Mouse (Mus musculus): ENCODE data around the gene Banp. TPM values are rescaled to one million over a fixed set of nuclear protein-coding genes. Genes with fewer than 3 reads are reported as not detected.

The Banp gene
- total and polyA plus RNA-seq, 3 experiments: 14.9 to 34.2 (median 25.7) TPM

GRCm38 (mm10) chr8:121998631-121999030, 49.1 kb downstream of the Banp start:
- in situ Hi-C loops (cut with MboI; ENCODE audit: low pct_ligation_motif_present, low pct_unique_long_range_greater_than_20kb, low sequenced_read_pairs): no loop called here
- DNase-seq (ENCODE audit: extremely low read depth): no peak
- dilution Hi-C loops (cut with MboI; ENCODE audit: extremely low pct_ligation_motif_present, extremely low pct_unique_long_range_greater_than_20kb, low sequenced_read_pairs): no loop called here
- Histone ChIP-seq H3K4me3 (replicated peaks in 1 of 3; ENCODE audit: low read depth in 2 of 3, low read length in 2 of 3, poor library complexity in 1 of 3) (no peak overlapping the region), H3K9ac (ENCODE audit: insufficient read depth, low read depth) (no peak overlapping the region), H3K27ac (ENCODE audit: insufficient read depth, low read depth) (no peak overlapping the region), H3K27me3 (replicated peaks) (no peaks in the 10 kb centered on the region), H3K4me1 (ENCODE audit: control insufficient read depth in 1 of 2, insufficient read depth in 2 of 2) (peaks cover 0 to 4% of the 10 kb centered on the region in 2 experiments; a peak in 1 of 4 replicates), H3K4me2 (ENCODE audit: insufficient read depth, low read depth, poor library complexity, severe bottlenecking) (no peak overlapping the region), H3K9me3 (replicated peaks; ENCODE audit: low read length) (no peaks in the 10 kb centered on the region), H3K79me2 (replicated peaks; ENCODE audit: control insufficient read depth, extremely low read depth, insufficient read depth, poor library complexity, severe bottlenecking) (no peaks in the 10 kb centered on the region), H3K36me3 (replicated peaks in 1 of 2; ENCODE audit: control insufficient read depth in 1 of 2, insufficient read depth in 1 of 2, low read length in 1 of 2) (peaks cover 74 to 97% of the 10 kb centered on the region in 2 experiments)
- TF ChIP-seq CHD2 (IDR thresholded peaks at IDR 0.05; ENCODE audit: low read length) (no peak), MEF2A (IDR thresholded peaks at IDR 0.05; ENCODE audit: borderline replicate concordance, low read depth, low read length) (no peak), ZMIZ1 (IDR thresholded peaks at IDR 0.05; ENCODE audit: low read depth, low read length) (no peak), USF1 (IDR thresholded peaks at IDR 0.05; ENCODE audit: low read depth, low read length) (no peak), RCOR1 (conservative IDR thresholded peaks at IDR 0.05; ENCODE audit: low read depth, low read length) (no peak), JUND (conservative IDR thresholded peaks at IDR 0.05; ENCODE audit: low read depth, low read length) (no peak), UBTF (IDR thresholded peaks at IDR 0.05; ENCODE audit: low read depth, low read length) (no peak), HCFC1 (IDR thresholded peaks at IDR 0.05; ENCODE audit: low read depth, low read length) (no peak), IRF4 (IDR thresholded peaks at IDR 0.05; ENCODE audit: low read depth, low read length) (no peak), E2F4 (IDR thresholded peaks at IDR 0.05; ENCODE audit: insufficient replicate concordance, low read depth, low read length) (no peak), TBP (conservative IDR thresholded peaks at IDR 0.05; ENCODE audit: low read depth, low read length) (no peak), POLR2AphosphoS2 (IDR thresholded peaks at IDR 0.05; ENCODE audit: low read depth, low read length) (no peak), CTCF (conservative IDR thresholded peaks at IDR 0.05 in 1 of 2, IDR thresholded peaks at IDR 0.05 in 1 of 2; ENCODE audit: low read depth in 2 of 2, low read length in 2 of 2) (no peak), GABPA (IDR thresholded peaks at IDR 0.05; ENCODE audit: insufficient replicate concordance, low read depth, low read length) (no peak), SMC3 (IDR thresholded peaks at IDR 0.05; ENCODE audit: low read depth, low read length) (no peak)

GRCm38 (mm10) chr8:121999211-121999610, 49.7 kb downstream of the Banp start:
- H3K27me3 ChIP-seq (replicated peaks): no peaks in the 10 kb centered on the region
- no peaks in the 10 kb centered on the region for H3K9me3 ChIP-seq (replicated peaks; ENCODE audit: low read length)
- no peak for TF ChIP-seq BHLHE40 (IDR thresholded peaks at IDR 0.05; ENCODE audit: low read depth, low read length)
- TF ChIP-seq CTCF (conservative IDR thresholded peaks at IDR 0.05 in 1 of 2, IDR thresholded peaks at IDR 0.05 in 1 of 2; ENCODE audit: low read depth in 2 of 2, low read length in 2 of 2): 0 out of 4 replicates have a peak, but pooled peaks of 1 of the 2 experiments have one; percentile 4
- H3K27ac ChIP-seq (ENCODE audit: insufficient read depth, low read depth): no peak overlapping the region
- in situ Hi-C loops (cut with MboI; ENCODE audit: low pct_ligation_motif_present, low pct_unique_long_range_greater_than_20kb, low sequenced_read_pairs): no loop called here
- DNase-seq (ENCODE audit: extremely low read depth): no peak
- H3K4me3 ChIP-seq (replicated peaks in 1 of 3; ENCODE audit: low read depth in 2 of 3, low read length in 2 of 3, poor library complexity in 1 of 3): no peak overlapping the region
- H3K79me2 ChIP-seq (replicated peaks; ENCODE audit: control insufficient read depth, extremely low read depth, insufficient read depth, poor library complexity, severe bottlenecking): no peaks in the 10 kb centered on the region
- dilution Hi-C loops (cut with MboI; ENCODE audit: extremely low pct_ligation_motif_present, extremely low pct_unique_long_range_greater_than_20kb, low sequenced_read_pairs): no loop called here
- peaks cover 76 to 99% of the 10 kb centered on the region in 2 experiments for H3K36me3 ChIP-seq (replicated peaks in 1 of 2; ENCODE audit: control insufficient read depth in 1 of 2, insufficient read depth in 1 of 2, low read length in 1 of 2)
- no peak overlapping the region for H3K9ac ChIP-seq (ENCODE audit: insufficient read depth, low read depth)
- H3K4me1 ChIP-seq (ENCODE audit: control insufficient read depth in 1 of 2, insufficient read depth in 2 of 2): peaks cover 0 to 4% of the 10 kb centered on the region in 2 experiments; a peak in 1 of 4 replicates
- H3K4me2 ChIP-seq (ENCODE audit: insufficient read depth, low read depth, poor library complexity, severe bottlenecking): no peak overlapping the region
